Mouse (Mus musculus) midbrain, embryonic 10.5 days (tissue): ENCODE measurements at regions not wholly inside any gene's neighbourhood (a gene's known extent, or its start where the extent isn't known, plus 50 kb on each side); places are given as distances from the start of the nearest gene placed in this dataset.

Experiments
- DNase-seq: peaks from one replicate; pipeline ENCODE4 v3.0.0-alpha.2; 2017; ENCODE audit warnings: low spot score
- H3K27ac ChIP-seq: fragments of 300-500 bp; sonication (generic); replicated peaks from 2 replicates; pipeline ENCODE4 v1.5.1; 2016; ENCODE audit warnings: mild to moderate bottlenecking
- H3K27me3 ChIP-seq: fragments of 300-500 bp; sonication (generic); 2 replicates; pipeline ENCODE4 v1.6.1; 2016; ENCODE audit warnings: low read depth, mild to moderate bottlenecking; ENCODE audit not compliant: poor library complexity, severe bottlenecking
- H3K36me3 ChIP-seq: fragments of 300-500 bp; sonication (generic); 2 replicates; pipeline ENCODE4 v1.6.1; 2016; ENCODE audit warnings: mild to moderate bottlenecking, moderate library complexity
- H3K4me1 ChIP-seq: fragments of 300-500 bp; sonication (generic); 2 replicates; pipeline ENCODE4 v1.6.1; 2016
- H3K4me3 ChIP-seq: fragments of 300-500 bp; sonication (generic); 2 replicates; pipeline ENCODE4 v1.5.1; 2016; ENCODE audit warnings: mild to moderate bottlenecking, moderate library complexity
- H3K9me3 ChIP-seq: fragments of 300-500 bp; sonication (generic); replicated peaks from 2 replicates; pipeline ENCODE4 v1.6.1; 2016; ENCODE audit warnings: mild to moderate bottlenecking
- WGBS: fragments of 180-500 bp; shearing (Covaris S2); methylation state at CpG from one replicate; pipeline ENCODE4 v1.1.7; 2016; 5-methylcytosine and 5-hydroxymethylcytosine counted together

GRCm38 (mm10) chr9:50433978-50434377, 60.3 kb upstream of the Plet1 start:
- no peak for DNase-seq
- H3K4me1 ChIP-seq: peaks cover 10% of the 10 kb centered on the region
- no peak overlapping the region for H3K4me3 ChIP-seq
- WGBS: 78% methylated on average over 4 of the region's 4 CpGs
- H3K36me3 ChIP-seq: no peaks in the 10 kb centered on the region
- H3K27me3 ChIP-seq: no peaks in the 10 kb centered on the region
- no peaks in the 10 kb centered on the region for H3K9me3 ChIP-seq
- H3K27ac ChIP-seq: no peak overlapping the region

- WGBS: 16% methylated on average over 17 of the region's 17 CpGs
- H3K4me1 ChIP-seq: peaks cover 10% of the 10 kb centered on the region
- H3K4me3 ChIP-seq: peak overlapping the region; percentile 42
- DNase-seq: peak; percentile 84
- no peaks in the 10 kb centered on the region for H3K9me3 ChIP-seq
- H3K36me3 ChIP-seq: no peaks in the 10 kb centered on the region
- H3K27me3 ChIP-seq: no peaks in the 10 kb centered on the region
- H3K27ac ChIP-seq: peak overlapping the region; percentile 57
Observed at GRCm38 (mm10) chr9:50437830-50438722, 56.2 kb upstream of the Plet1 start.

DNA sequence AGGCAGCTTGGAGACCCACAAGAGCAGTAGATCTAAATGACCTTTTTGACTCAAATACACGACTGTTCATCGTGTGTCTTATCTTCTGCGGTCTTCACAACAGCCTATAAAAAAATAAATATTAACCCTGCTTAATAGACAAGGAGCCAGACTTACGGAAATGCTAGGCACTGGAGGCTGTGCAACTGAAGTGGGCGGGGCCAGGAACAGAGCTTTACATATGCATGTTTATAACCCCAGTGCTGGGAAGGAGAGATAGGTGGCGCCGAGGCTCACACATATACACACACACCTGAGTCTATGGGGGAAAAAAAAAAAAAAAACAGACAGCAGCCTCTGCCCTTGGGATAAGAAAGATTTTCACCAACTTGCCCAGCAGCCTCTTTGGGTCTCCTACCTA, 55.6 kb upstream of the Plet1 start:
- Histone ChIP-seq H3K27ac (no peak overlapping the region), H3K27me3 (no peaks in the 10 kb centered on the region), H3K4me3 (no peak overlapping the region), H3K4me1 (peaks cover 10% of the 10 kb centered on the region), H3K36me3 (no peaks in the 10 kb centered on the region), H3K9me3 (no peaks in the 10 kb centered on the region)
- 67% methylated on average over 7 of the region's 7 CpGs for WGBS
- DNase-seq: no peak

- Histone ChIP-seq H3K36me3 (no peaks in the 10 kb centered on the region), H3K9me3 (no peaks in the 10 kb centered on the region), H3K4me3 (no peak overlapping the region), H3K27me3 (no peaks in the 10 kb centered on the region), H3K27ac (no peak overlapping the region), H3K4me1 (peaks cover 10% of the 10 kb centered on the region)
- no peak for DNase-seq
- WGBS: 81% methylated on average over 3 of the region's 3 CpGs
Observed at GRCm38 (mm10) chr9:50440222-50440621, 54.1 kb upstream of the Plet1 start.

- H3K27me3 ChIP-seq: no peaks in the 10 kb centered on the region
- H3K36me3 ChIP-seq: no peaks in the 10 kb centered on the region
- H3K27ac ChIP-seq: no peak overlapping the region
- H3K4me1 ChIP-seq: peaks cover 10% of the 10 kb centered on the region
- no peak overlapping the region for H3K4me3 ChIP-seq
- no peak for DNase-seq
- 75% methylated on average over 2 of the region's 2 CpGs for WGBS
- no peaks in the 10 kb centered on the region for H3K9me3 ChIP-seq
Observed at GRCm38 (mm10) chr9:50440689-50441088, 53.6 kb upstream of the Plet1 start.

- Histone ChIP-seq H3K9me3 (no peaks in the 10 kb centered on the region), H3K27ac (no peak overlapping the region), H3K27me3 (no peaks in the 10 kb centered on the region), H3K4me3 (no peak overlapping the region), H3K4me1 (no peaks in the 10 kb centered on the region), H3K36me3 (no peaks in the 10 kb centered on the region)
- 59% methylated on average over 23 of the region's 23 CpGs for WGBS
- DNase-seq: peak; percentile 49
Observed at GRCm38 (mm10) chr9:50443708-50444463, 50.4 kb upstream of the Plet1 start.
